Mouse (Mus musculus): Measurements from ENCODE around the gene Tbc1d2. TPM values are rescaled to one million over a fixed set of nuclear protein-coding genes. Genes with fewer than 3 reads are reported as not detected.

Tbc1d2 gene
- 0.43 and 0.60 TPM in 2 replicates for polyA plus RNA-seq (2014; fragmentation: Nextera tagmentation; extraction: Ambion mirVana)

- Histone ChIP-seq H3K4me1 (ENCODE audit: control insufficient read depth, insufficient read depth, low read length) (peaks cover 7% of the 10 kb centered on the region; the same call in 1 of the 2 replicates), H3K9ac (ENCODE audit: low read length) (peak within 1 kb of the TSS; percentile 82), H3K27ac (ENCODE audit: low read depth, low read length) (no peak within 1 kb of the TSS), H3K4me3 (ENCODE audit: low read depth, low read length) (peak within 1 kb of the TSS; percentile 76), H3K36me3 (ENCODE audit: control insufficient read depth, insufficient read depth, low read length) (no peaks in the 10 kb centered on the region), H3K4me2 (peak within 1 kb of the TSS; percentile 94), H3K9me3 (ENCODE audit: control insufficient read depth, low read length) (no peaks in the 10 kb centered on the region), H3K27me3 (ENCODE audit: control insufficient read depth, insufficient read depth, low read length) (peaks cover 23% of the 10 kb centered on the region)
- under 1% methylated on average over 65 of the region's 69 CpGs for WGBS
- DNase-seq (ENCODE audit: low spot score, missing footprints) (peak; percentile 100), ATAC-seq (ENCODE audit: low FRiP score) (peak; percentile 97)
Observed at GRCm38 (mm10) chr4:46650086-46650753, at the start of gene Tbc1d2. TSS of gene Tbc1d2 (minus strand) at chr4:46650209.

- ATAC-seq (ENCODE audit: low FRiP score) (no peak), DNase-seq (ENCODE audit: low spot score, missing footprints) (no peak)
- Histone ChIP-seq H3K9ac (ENCODE audit: low read length) (no peak overlapping the region), H3K4me2 (no peak overlapping the region), H3K27me3 (ENCODE audit: control insufficient read depth, insufficient read depth, low read length) (no peaks in the 10 kb centered on the region), H3K27ac (ENCODE audit: low read depth, low read length) (no peak overlapping the region), H3K4me1 (ENCODE audit: control insufficient read depth, insufficient read depth, low read length) (no peaks in the 10 kb centered on the region), H3K4me3 (ENCODE audit: low read depth, low read length) (no peak overlapping the region), H3K9me3 (ENCODE audit: control insufficient read depth, low read length) (no peaks in the 10 kb centered on the region), H3K36me3 (ENCODE audit: control insufficient read depth, insufficient read depth, low read length) (no peaks in the 10 kb centered on the region)
- WGBS: 65% methylated on average over 6 of the region's 6 CpGs
Observed at GRCm38 (mm10) chr4:46696467-46696866, 46.5 kb upstream of the Tbc1d2 start.

DNA sequence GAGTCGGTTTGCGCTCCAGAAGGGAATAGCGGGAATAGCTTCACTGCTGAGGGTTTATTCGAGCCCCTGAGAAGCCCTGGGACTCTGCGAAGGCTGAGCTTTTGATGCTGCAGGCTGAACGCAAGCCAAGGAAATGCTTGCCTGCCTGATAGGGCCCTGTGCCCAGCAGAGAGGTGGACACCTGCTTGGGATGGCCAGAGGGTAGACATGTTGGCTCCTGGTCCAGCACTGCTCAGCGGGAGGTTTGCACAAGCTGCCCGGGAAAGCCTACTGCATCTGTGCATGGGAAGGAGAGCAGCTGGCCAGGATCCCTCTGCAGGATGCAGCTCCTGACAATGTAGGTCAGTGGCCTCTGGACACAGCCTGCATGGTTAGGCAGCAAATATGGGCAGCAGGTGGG, 40.6 kb upstream of the Tbc1d2 start:
- DNase-seq (ENCODE audit: low spot score, missing footprints): no peak
- Histone ChIP-seq H3K36me3 (ENCODE audit: control insufficient read depth, insufficient read depth, low read length) (no peaks in the 10 kb centered on the region), H3K4me3 (ENCODE audit: low read depth, low read length) (no peak overlapping the region), H3K27ac (ENCODE audit: low read depth, low read length) (no peak overlapping the region), H3K4me2 (no peak overlapping the region), H3K4me1 (ENCODE audit: control insufficient read depth, insufficient read depth, low read length) (no peaks in the 10 kb centered on the region), H3K27me3 (ENCODE audit: control insufficient read depth, insufficient read depth, low read length) (no peaks in the 10 kb centered on the region), H3K9me3 (ENCODE audit: control insufficient read depth, low read length) (no peaks in the 10 kb centered on the region), H3K9ac (ENCODE audit: low read length) (no peak overlapping the region)
- WGBS: 88% methylated on average over 8 of the region's 8 CpGs
- ATAC-seq (ENCODE audit: low FRiP score): no peak

- 83% methylated on average over 8 of the region's 8 CpGs for WGBS
- H3K27me3 ChIP-seq (ENCODE audit: control insufficient read depth, insufficient read depth, low read length): no peaks in the 10 kb centered on the region
- H3K4me2 ChIP-seq: no peak overlapping the region
- ATAC-seq (ENCODE audit: low FRiP score) (no peak), DNase-seq (ENCODE audit: low spot score, missing footprints) (no peak)
- no peak overlapping the region for H3K9ac ChIP-seq (ENCODE audit: low read length)
- no peaks in the 10 kb centered on the region for H3K36me3 ChIP-seq (ENCODE audit: control insufficient read depth, insufficient read depth, low read length)
- H3K4me3 ChIP-seq (ENCODE audit: low read depth, low read length): no peak overlapping the region
- H3K9me3 ChIP-seq (ENCODE audit: control insufficient read depth, low read length): no peaks in the 10 kb centered on the region
- no peak overlapping the region for H3K27ac ChIP-seq (ENCODE audit: low read depth, low read length)
- no peaks in the 10 kb centered on the region for H3K4me1 ChIP-seq (ENCODE audit: control insufficient read depth, insufficient read depth, low read length)
Observed at GRCm38 (mm10) chr4:46690023-46690420, 40.0 kb upstream of the Tbc1d2 start.

- DNase-seq (ENCODE audit: low spot score, missing footprints) (peak; percentile 98), ATAC-seq (ENCODE audit: low FRiP score) (peak; percentile 48; the same call in 1 of the 2 replicates)
- no peaks in the 10 kb centered on the region for H3K36me3 ChIP-seq (ENCODE audit: control insufficient read depth, insufficient read depth, low read length)
- H3K27me3 ChIP-seq (ENCODE audit: control insufficient read depth, insufficient read depth, low read length): no peaks in the 10 kb centered on the region; the same call in 1 of the 2 replicates
- no peak overlapping the region for H3K4me2 ChIP-seq
- H3K9me3 ChIP-seq (ENCODE audit: control insufficient read depth, low read length): no peaks in the 10 kb centered on the region
- H3K9ac ChIP-seq (ENCODE audit: low read length): no peak overlapping the region
- no peaks in the 10 kb centered on the region for H3K4me1 ChIP-seq (ENCODE audit: control insufficient read depth, insufficient read depth, low read length)
- no peak overlapping the region for H3K4me3 ChIP-seq (ENCODE audit: low read depth, low read length)
- H3K27ac ChIP-seq (ENCODE audit: low read depth, low read length): no peak overlapping the region
- WGBS: 49% methylated on average over 15 of the region's 15 CpGs
Observed at GRCm38 (mm10) chr4:46689397-46690022, 39.5 kb upstream of the Tbc1d2 start.

DNA sequence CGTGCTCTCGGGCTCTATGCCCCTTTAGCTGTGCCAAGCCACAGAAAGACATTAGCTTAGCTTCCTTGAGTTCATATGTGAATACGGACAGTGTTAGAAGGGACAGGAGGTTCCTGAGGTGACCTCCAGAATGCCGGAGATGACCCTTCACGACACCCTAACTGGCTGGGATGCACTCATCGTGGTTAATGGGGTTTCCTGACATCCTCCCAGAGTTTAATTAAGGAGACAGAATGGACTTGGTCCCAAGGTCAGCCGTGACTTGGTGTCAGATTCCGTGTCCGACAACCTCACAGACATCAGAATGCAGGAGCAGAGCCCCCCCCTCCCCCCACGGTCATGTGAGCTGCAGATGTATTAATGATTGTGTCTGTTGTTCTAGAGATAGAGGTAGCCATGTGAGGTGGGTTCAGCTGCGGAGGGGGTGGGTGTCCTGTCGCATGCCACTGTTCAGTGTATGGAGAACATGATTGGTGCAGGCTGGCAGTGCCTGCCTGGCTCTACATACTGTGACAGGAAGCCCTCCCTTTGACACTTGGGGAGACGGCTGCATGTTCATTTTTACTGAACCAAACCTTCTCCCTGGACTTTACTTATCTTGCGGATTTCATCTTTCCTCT, 38.3 kb upstream of the Tbc1d2 start:
- WGBS: 87% methylated on average over 14 of the region's 14 CpGs
- Histone ChIP-seq H3K36me3 (ENCODE audit: control insufficient read depth, insufficient read depth, low read length) (no peaks in the 10 kb centered on the region), H3K27me3 (ENCODE audit: control insufficient read depth, insufficient read depth, low read length) (no peaks in the 10 kb centered on the region; the same call in 1 of the 2 replicates), H3K4me3 (ENCODE audit: low read depth, low read length) (no peak overlapping the region), H3K9me3 (ENCODE audit: control insufficient read depth, low read length) (no peaks in the 10 kb centered on the region), H3K9ac (ENCODE audit: low read length) (no peak overlapping the region), H3K27ac (ENCODE audit: low read depth, low read length) (no peak overlapping the region), H3K4me2 (no peak overlapping the region), H3K4me1 (ENCODE audit: control insufficient read depth, insufficient read depth, low read length) (no peaks in the 10 kb centered on the region)
- no peak for ATAC-seq (ENCODE audit: low FRiP score)
- no peak for DNase-seq (ENCODE audit: low spot score, missing footprints)

DNA sequence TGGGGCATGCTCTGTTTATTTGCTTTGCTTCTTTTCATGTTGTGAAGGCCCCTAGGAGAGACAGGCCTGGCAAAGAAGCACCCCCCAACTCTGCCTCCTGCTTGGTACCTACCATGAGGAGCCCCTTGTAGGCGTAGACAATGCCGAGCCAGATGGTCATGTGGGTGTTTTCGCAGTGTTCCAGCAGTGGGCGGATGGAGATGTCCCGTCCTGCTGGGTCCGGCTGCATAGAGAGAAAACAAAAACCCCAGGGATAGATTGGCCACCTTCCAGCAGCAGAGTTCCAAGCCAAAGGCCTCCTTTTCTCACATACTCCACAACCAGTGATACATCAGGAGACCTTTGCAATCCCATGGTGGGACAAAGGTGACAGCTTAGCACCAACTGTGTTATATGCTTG, 34.2 kb upstream of the Tbc1d2 start:
- Histone ChIP-seq H3K4me3 (ENCODE audit: low read depth, low read length) (no peak overlapping the region), H3K9ac (ENCODE audit: low read length) (no peak overlapping the region), H3K4me2 (no peak overlapping the region), H3K27ac (ENCODE audit: low read depth, low read length) (no peak overlapping the region), H3K27me3 (ENCODE audit: control insufficient read depth, insufficient read depth, low read length) (no peaks in the 10 kb centered on the region; the same call in 1 of the 2 replicates), H3K4me1 (ENCODE audit: control insufficient read depth, insufficient read depth, low read length) (no peaks in the 10 kb centered on the region), H3K36me3 (ENCODE audit: control insufficient read depth, insufficient read depth, low read length) (no peaks in the 10 kb centered on the region), H3K9me3 (ENCODE audit: control insufficient read depth, low read length) (no peaks in the 10 kb centered on the region)
- DNase-seq (ENCODE audit: low spot score, missing footprints) (no peak), ATAC-seq (ENCODE audit: low FRiP score) (no peak)
- WGBS: 71% methylated on average over 6 of the region's 6 CpGs

- Histone ChIP-seq H3K27ac (ENCODE audit: low read depth, low read length) (no peak overlapping the region), H3K9me3 (ENCODE audit: control insufficient read depth, low read length) (no peaks in the 10 kb centered on the region), H3K4me2 (no peak overlapping the region), H3K27me3 (ENCODE audit: control insufficient read depth, insufficient read depth, low read length) (no peaks in the 10 kb centered on the region), H3K4me1 (ENCODE audit: control insufficient read depth, insufficient read depth, low read length) (no peaks in the 10 kb centered on the region), H3K4me3 (ENCODE audit: low read depth, low read length) (no peak overlapping the region), H3K36me3 (ENCODE audit: control insufficient read depth, insufficient read depth, low read length) (no peaks in the 10 kb centered on the region), H3K9ac (ENCODE audit: low read length) (no peak overlapping the region)
- DNase-seq (ENCODE audit: low spot score, missing footprints) (no peak), ATAC-seq (ENCODE audit: low FRiP score) (no peak)
- 77% methylated on average over 3 of the region's 3 CpGs for WGBS
Observed at GRCm38 (mm10) chr4:46676646-46677045, 26.6 kb upstream of the Tbc1d2 start.

GRCm38 (mm10) chr4:46675992-46676391, 26.0 kb upstream of the Tbc1d2 start:
- ATAC-seq (ENCODE audit: low FRiP score) (no peak), DNase-seq (ENCODE audit: low spot score, missing footprints) (peak; percentile 41)
- no peak overlapping the region for H3K27ac ChIP-seq (ENCODE audit: low read depth, low read length)
- WGBS: 38% methylated on average over 4 of the region's 4 CpGs
- no peak overlapping the region for H3K9ac ChIP-seq (ENCODE audit: low read length)
- no peaks in the 10 kb centered on the region for H3K9me3 ChIP-seq (ENCODE audit: control insufficient read depth, low read length)
- no peaks in the 10 kb centered on the region for H3K4me1 ChIP-seq (ENCODE audit: control insufficient read depth, insufficient read depth, low read length)
- H3K4me3 ChIP-seq (ENCODE audit: low read depth, low read length): no peak overlapping the region
- no peaks in the 10 kb centered on the region for H3K36me3 ChIP-seq (ENCODE audit: control insufficient read depth, insufficient read depth, low read length)
- no peaks in the 10 kb centered on the region for H3K27me3 ChIP-seq (ENCODE audit: control insufficient read depth, insufficient read depth, low read length)
- H3K4me2 ChIP-seq: no peak overlapping the region
